Mouse (Mus musculus) spleen, adult 2 months (tissue): ENCODE measurements around the gene Atp6v1g1. TPM values are rescaled to one million over a fixed set of nuclear protein-coding genes. Genes with fewer than 3 reads are reported as not detected.

ENCODE experiments used
- DNase-seq, 2 experiments: peaks; one replicate each; pipeline versions ENCODE4 v3.0.0 to v3.0.0-alpha.2; 2012 to 2021; ENCODE audit warnings: low spot score in 2 of 2, low read depth in 1 of 2
- H3K27ac ChIP-seq: fragments of 200-500 bp; 2 replicates; pipeline ENCODE4 v1.5.1; 2012; ENCODE audit warnings: low read length, inconsistent platforms; ENCODE audit not compliant: insufficient read depth
- H3K27me3 ChIP-seq: fragments of 200-500 bp; 2 replicates; pipeline ENCODE4 v1.6.1; 2012; ENCODE audit warnings: mild to moderate bottlenecking, moderate library complexity, low read length, inconsistent platforms; ENCODE audit not compliant: control insufficient read depth, insufficient read depth
- H3K36me3 ChIP-seq: fragments of 200-500 bp; 2 replicates; pipeline ENCODE4 v1.6.1; 2012; ENCODE audit warnings: mild to moderate bottlenecking, low read length, inconsistent platforms; ENCODE audit not compliant: control insufficient read depth, insufficient read depth
- H3K4me1 ChIP-seq: fragments of 200-500 bp; 2 replicates; pipeline ENCODE4 v1.6.1; 2011; ENCODE audit warnings: inconsistent platforms; ENCODE audit not compliant: control insufficient read depth, insufficient read depth, insufficient read length
- H3K4me3 ChIP-seq: fragments of 200-500 bp; 2 replicates; pipeline ENCODE4 v1.5.1; 2011; ENCODE audit warnings: mild to moderate bottlenecking, inconsistent platforms; ENCODE audit not compliant: insufficient read depth, insufficient read length; ENCODE audit errors: extremely low read depth
- CTCF ChIP-seq: fragments of 200-500 bp; IDR thresholded peaks from 2 replicates; pipeline ENCODE4 v1.5.1; 2011; ENCODE audit warnings: mild to moderate bottlenecking, inconsistent platforms; ENCODE audit not compliant: insufficient read depth, insufficient read length, insufficient replicate concordance; ENCODE audit errors: extremely low read depth
- POLR2A ChIP-seq: fragments of 200-500 bp; IDR thresholded peaks from 2 replicates; pipeline ENCODE4 v1.6.1; 2011; ENCODE audit warnings: low read depth, low read length, inconsistent platforms
- WGBS: fragments of 180-500 bp; shearing (Covaris S2); methylation state at CpG from one replicate; pipeline ENCODE4 v1.1.7; 2018; 5-methylcytosine and 5-hydroxymethylcytosine counted together
- polyA plus RNA-seq: library from polyadenylated mRNA; depleted of rRNA; stranded (reverse); fragments of >200 nt; gene quantifications from 2 replicates; pipeline ENCODE4 v1.2.3, GENCODE M21; 2012

Atp6v1g1 gene
- polyA plus RNA-seq, 1 experiment = 17.2 TPM

- no peak for DNase-seq
- Histone ChIP-seq H3K27ac (no peak overlapping the region), H3K4me1 (no peaks in the 10 kb centered on the region), H3K36me3 (no peaks in the 10 kb centered on the region), H3K27me3 (no peaks in the 10 kb centered on the region), H3K4me3 (no peak overlapping the region)
- 89% methylated on average over 8 of the region's 8 CpGs for WGBS
- TF ChIP-seq POLR2A (no peak), CTCF (no peak)
Observed at GRCm38 (mm10) chr4:63525514-63525913, 19.1 kb upstream of the Atp6v1g1 start.

- no peaks in the 10 kb centered on the region for H3K27me3 ChIP-seq
- no peaks in the 10 kb centered on the region for H3K36me3 ChIP-seq
- TF ChIP-seq CTCF (no peak), POLR2A (no peak)
- 92% methylated on average over 6 of the region's 6 CpGs for WGBS
- no peak overlapping the region for H3K4me3 ChIP-seq
- no peaks in the 10 kb centered on the region for H3K4me1 ChIP-seq
- no peak overlapping the region for H3K27ac ChIP-seq
- DNase-seq = no peak
Observed at GRCm38 (mm10) chr4:63528946-63529345, 15.6 kb upstream of the Atp6v1g1 start.

GRCm38 (mm10) chr4:63530409-63530808, 14.2 kb upstream of the Atp6v1g1 start:
- no peak for DNase-seq
- 84% methylated on average over 7 of the region's 7 CpGs for WGBS
- Histone ChIP-seq H3K27ac (no peak overlapping the region), H3K4me1 (no peaks in the 10 kb centered on the region), H3K36me3 (no peaks in the 10 kb centered on the region), H3K4me3 (no peak overlapping the region), H3K27me3 (no peaks in the 10 kb centered on the region)
- TF ChIP-seq POLR2A (no peak), CTCF (no peak)

- TF ChIP-seq CTCF = no peak
- TF ChIP-seq POLR2A = no peak
- H3K4me3 ChIP-seq = no peak overlapping the region
- no peak for DNase-seq
- WGBS = 90% methylated on average over 4 of the region's 4 CpGs
- H3K36me3 ChIP-seq = no peaks in the 10 kb centered on the region
- H3K27ac ChIP-seq = no peak overlapping the region
- no peaks in the 10 kb centered on the region for H3K27me3 ChIP-seq
- no peaks in the 10 kb centered on the region for H3K4me1 ChIP-seq
Observed at GRCm38 (mm10) chr4:63537602-63538001, 7.0 kb upstream of the Atp6v1g1 start.

- DNase-seq = no peak
- Histone ChIP-seq H3K36me3 (no peaks in the 10 kb centered on the region), H3K4me3 (no peak overlapping the region), H3K4me1 (peaks cover 10% of the 10 kb centered on the region; the same call in 1 of the 2 replicates), H3K27me3 (no peaks in the 10 kb centered on the region), H3K27ac (no peak overlapping the region)
- WGBS = 84% methylated on average over 2 of the region's 2 CpGs
- TF ChIP-seq CTCF (no peak), POLR2A (no peak)
Observed at GRCm38 (mm10) chr4:63542209-63542608, 2.4 kb upstream of the Atp6v1g1 start.

- Histone ChIP-seq H3K4me1 (peaks cover 10% of the 10 kb centered on the region; the same call in 1 of the 2 replicates), H3K4me3 (peak overlapping the region; percentile 47), H3K36me3 (no peaks in the 10 kb centered on the region; the same call in 1 of the 2 replicates), H3K27me3 (no peaks in the 10 kb centered on the region), H3K27ac (0 out of 2 replicates have a peak overlapping the region, but pooled peaks have one; percentile 0)
- DNase-seq = peak in 1 of 2 experiments; percentile 31
- 54% methylated on average over 10 of the region's 10 CpGs for WGBS
- no peak for TF ChIP-seq POLR2A
- TF ChIP-seq CTCF = no peak
Observed at GRCm38 (mm10) chr4:63543746-63544493, 652 bp upstream of the Atp6v1g1 start.

- no peak for TF ChIP-seq CTCF
- no peak for TF ChIP-seq POLR2A
- H3K36me3 ChIP-seq = peaks cover 5% of the 10 kb centered on the region
- peak overlapping the region; percentile 83 for H3K27ac ChIP-seq
- 24% methylated on average over 26 of the region's 26 CpGs for WGBS
- peaks cover 10% of the 10 kb centered on the region; the same call in 1 of the 2 replicates for H3K4me1 ChIP-seq
- DNase-seq = no peak
- no peaks in the 10 kb centered on the region for H3K27me3 ChIP-seq
- peak overlapping the region; percentile 68 for H3K4me3 ChIP-seq
Observed at GRCm38 (mm10) chr4:63545231-63545958, 823 bp downstream of the Atp6v1g1 start.
